Mouse (Mus musculus) forebrain, embryonic 12.5 days (tissue): ENCODE measurements around the gene Pheta1. TPM values are rescaled to one million over a fixed set of nuclear protein-coding genes. Genes with fewer than 3 reads are reported as not detected.

Source experiments
- ATAC-seq: fragments of 200-750 bp; cut with Nextera tagmentation; 2 replicates; pipeline ENCODE4 v1.8.0; 2017; ENCODE audit warnings: moderate TSS enrichment; ENCODE audit not compliant: low FRiP score
- H3K27ac ChIP-seq: fragments of 300-500 bp; sonication (generic); 2 replicates; pipeline ENCODE4 v1.5.1; 2016; ENCODE audit warnings: mild to moderate bottlenecking
- H3K27me3 ChIP-seq: fragments of 300-500 bp; sonication (generic); 2 replicates; pipeline ENCODE4 v1.6.1; 2016; ENCODE audit warnings: mild to moderate bottlenecking
- H3K36me3 ChIP-seq: fragments of 300-500 bp; sonication (generic); replicated peaks from 2 replicates; pipeline ENCODE4 v1.6.1; 2016; ENCODE audit warnings: mild to moderate bottlenecking
- H3K4me1 ChIP-seq: fragments of 300-500 bp; sonication (generic); 2 replicates; pipeline ENCODE4 v1.6.1; 2016
- H3K4me2 ChIP-seq: fragments of 300-500 bp; sonication (generic); 2 replicates; pipeline ENCODE4 v1.6.1; 2016; ENCODE audit warnings: mild to moderate bottlenecking, moderate library complexity
- H3K4me3 ChIP-seq: fragments of 300-500 bp; sonication (generic); replicated peaks from 2 replicates; pipeline ENCODE4 v1.5.1; 2016; ENCODE audit warnings: mild to moderate bottlenecking
- H3K9ac ChIP-seq: fragments of 300-500 bp; sonication (generic); 2 replicates; pipeline ENCODE4 v1.6.1; 2016; ENCODE audit warnings: mild to moderate bottlenecking
- H3K9me3 ChIP-seq: fragments of 300-500 bp; sonication (generic); 2 replicates; pipeline ENCODE4 v1.6.1; 2016
- WGBS: fragments of 180-500 bp; shearing (Covaris S2); methylation state at CpG from one replicate; pipeline ENCODE4 v1.1.7; 2016; 5-methylcytosine and 5-hydroxymethylcytosine counted together
- microRNA-seq: library from miRNA; unstranded; fragments of <30 nt; microRNA quantifications from one replicate; pipeline ENCODE4, GENCODE M21; 2017
- polyA plus RNA-seq: library from polyadenylated mRNA; unstranded; fragments of >200 nt; fragmentation: Nextera tagmentation; extraction: Ambion mirVana; gene quantifications from 2 replicates; pipeline ENCODE4 v1.2.1, GENCODE M21; 2016

The Pheta1 gene
- polyA plus RNA-seq, 1 experiment from 2014 or later = 44.6 TPM

GRCm38 (mm10) chr5:121902809-121903745 is 54.3 kb downstream of the Pheta1 start:
- WGBS = 21% methylated on average over 23 of the region's 23 CpGs
- Histone ChIP-seq H3K4me2 (peak overlapping the region; percentile 30), H3K4me3 (no peak overlapping the region), H3K36me3 (no peaks in the 10 kb centered on the region), H3K27me3 (no peaks in the 10 kb centered on the region), H3K4me1 (peaks cover 25% of the 10 kb centered on the region), H3K27ac (peak overlapping the region; percentile 69), H3K9ac (no peak overlapping the region), H3K9me3 (no peaks in the 10 kb centered on the region)
- peak; percentile 60; the same call in 1 of the 2 replicates for ATAC-seq

Small RNAs within 50 kb of the gene (microRNA-seq; reads per million reads assigned to microRNA genes)
- not detected for gene Mir7031

Other genes with a start within 250 kb of the Pheta1 start
- gene Acad12, start 230.0 kb upstream of the Pheta1 start, polyA plus RNA-seq = 1.3 and 2.0 TPM in 2 replicates
- 1.3 and 2.5 TPM in 2 replicates for gene Acad10, start 188.5 kb upstream of the Pheta1 start, polyA plus RNA-seq
- gene Brap, start 188.4 kb upstream of the Pheta1 start, polyA plus RNA-seq = 45.2 and 47.3 TPM in 2 replicates
- 58.9 and 77.1 TPM in 2 replicates for gene Atxn2, start 137.6 kb upstream of the Pheta1 start, polyA plus RNA-seq
- 7.1 and 7.4 TPM in 2 replicates for gene Sh2b3, start 11.3 kb upstream of the Pheta1 start, polyA plus RNA-seq
- 13.7 and 14.0 TPM in 2 replicates for gene Cux2, start 201.1 kb downstream of the Pheta1 start, polyA plus RNA-seq